Mouse (Mus musculus) inflammation-experienced regulatory T-cells, adult 16 weeks (primary cell): ENCODE results near the gene U2af2. TPM values are rescaled to one million over a fixed set of nuclear protein-coding genes. Genes with fewer than 3 reads are reported as not detected.

Experiments used
- polyA plus RNA-seq: library from polyadenylated mRNA; unstranded; fragments of 100-300 nt; shearing (Covaris generic); gene quantifications from one replicate; pipeline ENCODE4 v1.2.1, GENCODE M21; 2017

U2af2 gene
- 109 TPM for polyA plus RNA-seq

GRCm38 (mm10) chr7:5061774-5062359 is at the start of gene U2af2:
TSS of gene U2af2 (plus strand) at chr7:5062143.

GRCm38 (mm10) chr7:5014251-5015117 is 47.5 kb upstream of the U2af2 start, which contains the start of the genes Zfp524 and Fiz1:
TSS of gene Zfp524 (plus strand) at chr7:5014415.
TSS of gene Fiz1 (minus strand) at chr7:5014697.

GRCm38 (mm10) chr7:5015118-5016001 is 46.6 kb upstream of the U2af2 start, which contains the start of gene Gm44973:
TSS of gene Gm44973 (plus strand) at chr7:5015496.

GRCm38 (mm10) chr7:5020000-5020681 is 41.8 kb upstream of the U2af2 start, which contains the start of the genes Zfp865 and Ccdc106:
TSS of gene Zfp865 (plus strand) at chr7:5020376.
TSS of gene Ccdc106 (plus strand) at chr7:5020553.

GRCm38 (mm10) chr7:5033818-5034217 is 28.1 kb upstream of the U2af2 start, which contains the start of gene 4632433K11Rik:
TSS of gene 4632433K11Rik (plus strand) at chr7:5034118.

GRCm38 (mm10) chr7:5038109-5038732 is 23.7 kb upstream of the U2af2 start, which contains the start of gene Zfp784:
TSS of gene Zfp784 (minus strand) at chr7:5038446.

GRCm38 (mm10) chr7:5051193-5052192 is 10.4 kb upstream of the U2af2 start, which contains the start of gene Zfp580:
TSS of gene Zfp580 (plus strand) at chr7:5051538.

GRCm38 (mm10) chr7:5080010-5080751 is 18.2 kb downstream of the U2af2 start, which contains the start of gene Epn1:
TSS of gene Epn1 (plus strand) at chr7:5080235.

GRCm38 (mm10) chr7:5116850-5117249 is 54.9 kb downstream of the U2af2 start, which contains the start of gene Rfpl4:
TSS of gene Rfpl4 (minus strand) at chr7:5116950.

GRCm38 (mm10) chr7:5125549-5126406 is 63.8 kb downstream of the U2af2 start, which contains the start of gene Rasl2-9:
TSS of gene Rasl2-9 (minus strand) at chr7:5125950.

Other genes starting within 250 kb of the U2af2 start
- 111 TPM for gene Ube2s, start 249.6 kb upstream of the U2af2 start, polyA plus RNA-seq
- gene Shisa7, start 217.4 kb upstream of the U2af2 start, polyA plus RNA-seq, result not detected
- gene Isoc2b, start 191.9 kb upstream of the U2af2 start, polyA plus RNA-seq, result 46.1 TPM
- 0.68 TPM for gene Isoc2a, start 185.0 kb upstream of the U2af2 start, polyA plus RNA-seq
- not detected for gene Gm36210, start 155.6 kb upstream of the U2af2 start, polyA plus RNA-seq
- 0.94 TPM for gene Zfp628, start 146.9 kb upstream of the U2af2 start, polyA plus RNA-seq
- 1.9 TPM for gene Nat14, start 140.1 kb upstream of the U2af2 start, polyA plus RNA-seq
- gene Ssc5d, start 136.4 kb upstream of the U2af2 start, polyA plus RNA-seq, result not detected
- gene Sbk2, start 97.7 kb upstream of the U2af2 start, polyA plus RNA-seq, result 0.17 TPM
- gene Sbk3, start 91.0 kb upstream of the U2af2 start, polyA plus RNA-seq, result not detected
- gene Zfp579, start 66.0 kb upstream of the U2af2 start, polyA plus RNA-seq, result 17.6 TPM
- gene Zfp524, start 47.7 kb upstream of the U2af2 start, polyA plus RNA-seq, result 36.2 TPM
- 45.0 TPM for gene Fiz1, start 47.4 kb upstream of the U2af2 start, polyA plus RNA-seq
- gene Gm44973, start 46.6 kb upstream of the U2af2 start, polyA plus RNA-seq, result 10.5 TPM
- gene Zfp865, start 41.8 kb upstream of the U2af2 start, polyA plus RNA-seq, result 12.2 TPM
- gene Ccdc106, start 41.6 kb upstream of the U2af2 start, polyA plus RNA-seq, result not detected
- not detected for gene 4632433K11Rik, start 28.0 kb upstream of the U2af2 start, polyA plus RNA-seq
- 4.6 TPM for gene Zfp784, start 23.7 kb upstream of the U2af2 start, polyA plus RNA-seq
- 2.0 TPM for gene Zfp580, start 10.6 kb upstream of the U2af2 start, polyA plus RNA-seq
- 12.8 TPM for gene Epn1, start 18.1 kb downstream of the U2af2 start, polyA plus RNA-seq
- not detected for gene Rfpl4, start 54.8 kb downstream of the U2af2 start, polyA plus RNA-seq
- gene Rasl2-9, start 63.8 kb downstream of the U2af2 start, polyA plus RNA-seq, result not detected
- 0.12 TPM for gene Vmn1r55, start 87.5 kb downstream of the U2af2 start, polyA plus RNA-seq
- gene Vmn1r56, start 134.6 kb downstream of the U2af2 start, polyA plus RNA-seq, result not detected
- gene Vmn1r57, start 156.3 kb downstream of the U2af2 start, polyA plus RNA-seq, result not detected